Mouse (Mus musculus): ENCODE measurements around the gene Caln1. TPM values are rescaled to one million over a fixed set of nuclear protein-coding genes. Genes with fewer than 3 reads are reported as not detected.

The Caln1 gene
- polyA plus RNA-seq, 1 experiment = not detected

DNA sequence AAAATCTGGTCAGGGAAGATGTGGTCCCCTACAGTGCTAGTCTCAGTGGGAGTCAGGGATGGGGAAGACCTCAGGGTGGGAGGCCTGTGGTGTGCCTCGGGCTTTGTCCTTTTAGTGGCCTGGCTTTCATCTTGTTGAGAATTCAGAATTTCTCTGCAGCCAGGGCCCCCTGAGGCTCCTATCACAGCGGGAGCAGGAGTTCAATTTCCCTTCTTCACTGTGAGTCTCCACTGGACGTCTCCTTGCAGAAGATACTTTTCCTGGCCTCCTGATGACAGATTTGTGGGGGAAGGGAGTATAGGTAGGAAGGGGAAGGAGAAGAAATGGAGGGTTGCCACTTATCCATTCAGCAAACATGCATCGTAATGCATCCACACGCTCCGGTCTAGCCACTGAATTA is 441.1 kb downstream of the Caln1 start:
- Histone ChIP-seq H3K4me1 (ENCODE audit: control insufficient read depth, insufficient read depth, low read length) (no peaks in the 10 kb centered on the region), H3K4me3 (replicated peaks; ENCODE audit: extremely low read depth, low read depth, low read length) (no peak overlapping the region)
- TF ChIP-seq CTCF (IDR thresholded peaks at IDR 0.05; ENCODE audit: insufficient read depth, low read length) (no peak), POLR2A (IDR thresholded peaks at IDR 0.05; ENCODE audit: borderline replicate concordance, extremely low read depth, low read depth, low read length) (no peak)
- DNase-seq = no peak
- WGBS = 32% methylated on average over 6 of the region's 6 CpGs

DNA sequence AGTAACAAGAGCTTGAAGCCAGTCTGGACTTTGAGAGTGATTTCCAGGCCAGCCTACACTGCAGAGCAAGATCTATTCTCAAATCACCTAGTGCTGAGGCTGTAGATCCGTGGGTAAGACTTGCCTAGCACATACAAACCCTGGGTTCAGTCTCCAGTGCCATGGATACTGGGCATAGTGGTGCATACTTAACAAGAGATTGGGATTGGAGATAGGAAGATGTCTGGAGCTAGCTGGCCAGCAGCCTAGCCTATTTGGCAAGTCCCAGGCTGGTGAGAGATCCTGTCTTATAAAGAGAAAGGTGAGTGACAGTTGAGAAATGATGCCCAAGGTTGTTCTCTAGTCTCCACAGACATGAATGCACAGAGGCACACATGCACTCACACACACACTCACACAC is 441.6 kb downstream of the Caln1 start:
- 29% methylated on average over 1 of the region's 1 CpGs for WGBS
- no peak for TF ChIP-seq CTCF (IDR thresholded peaks at IDR 0.05; ENCODE audit: insufficient read depth, low read length)
- Histone ChIP-seq H3K4me3 (replicated peaks; ENCODE audit: extremely low read depth, low read depth, low read length) (no peak overlapping the region), H3K4me1 (ENCODE audit: control insufficient read depth, insufficient read depth, low read length) (no peaks in the 10 kb centered on the region)
- no peak for DNase-seq

DNA sequence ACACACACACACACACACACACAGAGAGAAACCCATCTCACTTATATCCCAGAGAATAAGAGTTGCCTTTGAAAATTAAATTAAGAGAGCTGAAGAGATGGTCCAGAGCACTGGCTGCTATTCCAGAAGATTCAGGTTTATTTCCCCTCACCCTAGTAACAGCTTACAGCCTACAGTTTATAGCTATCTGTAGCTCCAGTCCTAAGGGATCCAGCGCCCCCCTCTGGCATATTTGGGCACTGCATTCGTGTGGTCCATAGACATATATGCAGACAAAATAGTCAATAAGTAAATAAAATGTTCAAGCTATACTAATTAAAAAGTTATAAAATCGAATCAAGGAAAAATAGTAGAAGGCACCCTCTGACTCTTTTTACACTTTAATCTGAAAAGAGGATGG is 442.0 kb downstream of the Caln1 start:
- TF ChIP-seq CTCF (IDR thresholded peaks at IDR 0.05; ENCODE audit: insufficient read depth, low read length) = 0 out of 2 replicates have a peak, but pooled peaks have one; percentile 10
- TF ChIP-seq POLR2A (IDR thresholded peaks at IDR 0.05; ENCODE audit: borderline replicate concordance, extremely low read depth, low read depth, low read length) = no peak
- no peak for DNase-seq
- H3K4me3 ChIP-seq (replicated peaks; ENCODE audit: extremely low read depth, low read depth, low read length) = no peak overlapping the region
- no peaks in the 10 kb centered on the region for H3K4me1 ChIP-seq (ENCODE audit: control insufficient read depth, insufficient read depth, low read length)
- 28% methylated on average over 3 of the region's 3 CpGs for WGBS

DNA sequence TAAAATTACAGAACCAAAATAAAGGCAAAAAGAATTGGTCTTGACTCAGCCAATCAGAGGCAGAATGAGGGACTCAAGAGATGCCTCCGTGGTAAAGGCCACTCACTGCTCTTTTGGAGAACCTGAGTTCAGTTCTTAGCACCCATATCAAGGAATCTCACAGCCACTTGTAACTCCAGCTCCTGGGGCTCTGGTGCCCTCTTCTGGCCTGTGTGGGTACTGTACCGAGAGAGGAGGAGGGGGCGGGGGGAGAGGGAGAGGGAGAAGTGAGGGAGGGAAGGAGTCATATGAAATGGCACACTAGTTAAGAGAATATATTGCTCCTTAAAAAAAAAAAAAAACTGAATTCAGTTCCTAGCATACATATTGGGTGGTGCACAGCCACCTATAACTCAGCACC is 442.7 kb downstream of the Caln1 start:
- no peak for TF ChIP-seq CTCF (IDR thresholded peaks at IDR 0.05; ENCODE audit: insufficient read depth, low read length)
- TF ChIP-seq POLR2A (IDR thresholded peaks at IDR 0.05; ENCODE audit: borderline replicate concordance, extremely low read depth, low read depth, low read length) = no peak
- WGBS = 81% methylated on average over 3 of the region's 3 CpGs

DNA sequence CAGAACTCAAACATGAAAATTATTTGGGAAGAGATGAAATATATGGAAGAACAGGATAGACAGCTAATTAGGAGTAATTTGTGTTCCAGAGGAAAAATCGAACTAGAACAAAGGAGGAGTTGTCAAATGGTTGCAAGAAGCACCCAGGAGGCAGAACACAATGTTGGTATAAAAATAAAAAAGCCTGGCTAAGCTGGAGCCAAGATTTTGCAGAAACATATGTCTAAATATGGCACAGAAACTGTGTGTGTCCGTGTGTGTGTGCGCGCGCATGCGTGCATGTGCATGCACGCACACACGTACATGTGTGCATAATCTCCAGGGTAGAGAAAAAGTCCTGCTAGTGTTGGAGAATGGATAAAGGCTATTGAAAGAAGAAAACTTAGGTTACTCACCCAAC is 443.3 kb downstream of the Caln1 start:
- DNase-seq = no peak
- Histone ChIP-seq H3K4me3 (replicated peaks; ENCODE audit: extremely low read depth, low read depth, low read length) (no peak overlapping the region), H3K4me1 (ENCODE audit: control insufficient read depth, insufficient read depth, low read length) (no peaks in the 10 kb centered on the region)
- 90% methylated on average over 8 of the region's 8 CpGs for WGBS
- TF ChIP-seq CTCF (IDR thresholded peaks at IDR 0.05; ENCODE audit: insufficient read depth, low read length) (no peak), POLR2A (IDR thresholded peaks at IDR 0.05; ENCODE audit: borderline replicate concordance, extremely low read depth, low read depth, low read length) (no peak)

More for the DNA sequence above, 442.7 kb downstream of the Caln1 start:
- no peak overlapping the region for H3K4me3 ChIP-seq (replicated peaks; ENCODE audit: extremely low read depth, low read depth, low read length)
- H3K4me1 ChIP-seq (ENCODE audit: control insufficient read depth, insufficient read depth, low read length) = no peaks in the 10 kb centered on the region
- no peak for DNase-seq

DNA sequence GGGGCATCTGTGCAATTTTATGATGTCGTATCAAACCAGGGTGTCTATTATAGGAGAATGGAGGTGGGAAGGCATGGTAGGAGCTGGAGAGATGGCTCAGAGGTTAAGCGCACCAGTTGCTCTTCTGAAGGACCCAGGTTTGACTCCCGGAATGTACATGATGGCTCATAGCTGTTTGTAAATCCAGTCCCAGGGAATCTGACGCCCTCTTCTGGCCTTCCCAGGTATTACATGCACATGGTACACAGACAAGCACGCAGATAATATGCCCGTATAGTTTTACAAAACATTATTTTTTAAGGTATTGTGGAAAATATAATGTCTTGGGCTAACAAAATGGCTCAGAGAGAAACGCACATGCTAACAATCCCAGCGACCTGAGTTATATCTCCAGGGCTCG is 443.8 kb downstream of the Caln1 start:
- WGBS = 85% methylated on average over 9 of the region's 9 CpGs
- DNase-seq = no peak
- Histone ChIP-seq H3K4me1 (ENCODE audit: control insufficient read depth, insufficient read depth, low read length) (no peaks in the 10 kb centered on the region), H3K4me3 (replicated peaks; ENCODE audit: extremely low read depth, low read depth, low read length) (no peak overlapping the region)
- TF ChIP-seq POLR2A (IDR thresholded peaks at IDR 0.05; ENCODE audit: borderline replicate concordance, extremely low read depth, low read depth, low read length) (no peak), CTCF (IDR thresholded peaks at IDR 0.05; ENCODE audit: insufficient read depth, low read length) (no peak)

DNA sequence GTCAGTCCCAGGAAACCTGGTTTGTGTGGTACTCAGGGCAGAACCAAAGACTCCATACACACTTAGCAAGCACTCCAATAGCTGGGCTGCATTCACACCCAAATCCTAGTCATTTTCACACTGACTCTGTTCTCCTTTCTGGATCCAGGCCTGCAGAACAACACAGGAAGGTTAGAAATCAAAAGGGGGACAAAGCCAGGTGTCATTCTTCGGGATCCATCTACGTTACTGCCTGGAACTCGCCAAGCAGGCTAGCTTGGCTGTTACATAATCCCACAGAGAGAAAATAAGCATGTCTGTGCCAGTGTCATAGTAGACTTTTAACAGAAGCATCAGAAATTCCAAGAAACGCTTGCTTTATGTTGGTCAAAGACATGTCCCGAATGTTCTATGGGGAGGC is 446.1 kb downstream of the Caln1 start:
- WGBS = 78% methylated on average over 5 of the region's 5 CpGs
- no peaks in the 10 kb centered on the region for H3K4me1 ChIP-seq (ENCODE audit: control insufficient read depth, insufficient read depth, low read length)
- TF ChIP-seq CTCF (IDR thresholded peaks at IDR 0.05; ENCODE audit: insufficient read depth, low read length) (no peak), POLR2A (IDR thresholded peaks at IDR 0.05; ENCODE audit: borderline replicate concordance, extremely low read depth, low read depth, low read length) (no peak)
- H3K4me3 ChIP-seq (replicated peaks; ENCODE audit: extremely low read depth, low read depth, low read length) = no peak overlapping the region
- DNase-seq = no peak

DNA sequence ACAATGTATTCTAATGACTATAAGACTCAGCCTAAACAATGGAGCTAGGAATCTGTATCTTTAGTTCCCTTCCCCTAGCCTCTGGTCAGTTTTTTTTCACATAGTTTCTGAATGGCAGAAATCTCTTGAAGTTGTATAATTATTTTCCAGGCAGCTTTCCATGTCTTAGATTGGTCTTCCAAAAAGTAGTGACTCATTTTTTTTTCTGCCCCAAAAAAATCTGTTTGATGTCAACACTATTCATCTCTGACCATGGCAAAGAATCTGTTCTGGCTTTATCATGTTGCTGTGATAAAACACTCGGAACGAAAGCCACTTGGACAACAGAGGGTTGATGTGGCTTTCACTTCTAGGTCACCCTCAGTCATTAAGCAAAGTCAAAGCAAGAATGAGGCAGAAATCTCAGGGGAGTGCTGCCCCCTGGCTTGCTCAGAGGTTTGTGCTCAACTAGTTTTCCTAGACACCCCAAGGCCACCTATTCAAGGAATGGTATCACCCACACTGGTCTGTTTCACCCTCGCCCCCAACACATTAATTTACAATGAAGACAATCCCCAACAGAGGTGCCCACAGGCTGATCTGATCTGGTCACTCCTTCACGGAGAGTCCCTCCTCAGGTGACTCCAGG is 450.9 kb downstream of the Caln1 start:
- no peak for DNase-seq
- WGBS = 53% methylated on average over 4 of the region's 4 CpGs
- TF ChIP-seq CTCF (IDR thresholded peaks at IDR 0.05; ENCODE audit: insufficient read depth, low read length) (no peak), POLR2A (IDR thresholded peaks at IDR 0.05; ENCODE audit: borderline replicate concordance, extremely low read depth, low read depth, low read length) (no peak)
- Histone ChIP-seq H3K4me3 (replicated peaks; ENCODE audit: extremely low read depth, low read depth, low read length) (no peak overlapping the region), H3K4me1 (ENCODE audit: control insufficient read depth, insufficient read depth, low read length) (no peaks in the 10 kb centered on the region)

DNA sequence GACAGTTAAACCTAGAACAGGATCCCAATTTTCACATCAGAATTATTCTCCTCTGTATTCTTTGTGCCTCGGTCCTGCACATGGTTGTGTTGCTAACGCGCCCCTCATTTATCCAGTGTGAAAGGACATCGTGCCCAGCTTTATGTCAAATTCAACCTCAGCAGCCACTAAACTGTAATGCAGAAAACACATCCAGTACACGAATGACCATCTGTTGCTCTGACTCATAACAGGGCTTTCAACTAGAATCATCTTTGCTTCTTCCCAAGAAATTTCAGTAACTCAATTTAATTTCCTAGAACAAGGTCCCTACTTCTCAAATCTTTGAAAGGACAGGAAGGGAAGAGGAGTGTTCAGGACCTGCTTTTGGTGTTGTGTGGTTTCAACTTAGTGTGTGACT is 451.4 kb downstream of the Caln1 start:
- TF ChIP-seq CTCF (IDR thresholded peaks at IDR 0.05; ENCODE audit: insufficient read depth, low read length) (no peak), POLR2A (IDR thresholded peaks at IDR 0.05; ENCODE audit: borderline replicate concordance, extremely low read depth, low read depth, low read length) (no peak)
- no peak for DNase-seq
- WGBS = 85% methylated on average over 5 of the region's 5 CpGs
- Histone ChIP-seq H3K4me1 (ENCODE audit: control insufficient read depth, insufficient read depth, low read length) (no peaks in the 10 kb centered on the region), H3K4me3 (replicated peaks; ENCODE audit: extremely low read depth, low read depth, low read length) (no peak overlapping the region)

DNA sequence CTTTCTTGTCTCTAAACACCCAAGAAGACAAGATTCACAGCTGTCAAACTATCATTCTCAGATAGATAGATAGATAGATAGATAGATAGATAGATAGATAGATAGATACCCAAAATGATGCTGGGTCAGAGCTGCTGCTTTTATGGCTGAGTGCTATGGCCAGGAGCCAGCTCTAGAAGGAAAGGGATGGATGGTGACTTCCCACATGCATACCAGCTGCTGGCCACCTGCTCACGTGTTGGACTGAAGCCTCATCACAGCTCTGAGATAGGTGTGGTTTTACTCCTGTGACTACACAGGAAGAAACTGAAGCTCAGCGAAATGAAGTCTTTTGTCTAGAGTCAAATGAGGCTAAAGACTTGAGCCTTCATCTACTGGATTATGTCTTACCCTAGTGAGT is 456.5 kb downstream of the Caln1 start:
- Histone ChIP-seq H3K4me3 (replicated peaks; ENCODE audit: extremely low read depth, low read depth, low read length) (no peak overlapping the region), H3K4me1 (ENCODE audit: control insufficient read depth, insufficient read depth, low read length) (no peaks in the 10 kb centered on the region)
- 74% methylated on average over 2 of the region's 2 CpGs for WGBS
- no peak for TF ChIP-seq POLR2A (IDR thresholded peaks at IDR 0.05; ENCODE audit: borderline replicate concordance, extremely low read depth, low read depth, low read length)
- TF ChIP-seq CTCF (IDR thresholded peaks at IDR 0.05; ENCODE audit: insufficient read depth, low read length) = no peak
- no peak for DNase-seq

Measured in lung, adult 2 months (tissue).